Mouse (Mus musculus) liver, embryonic 14.5 days (tissue): ENCODE measurements around the gene Il18bp.

Source experiments
- CTCF ChIP-seq: IDR thresholded peaks from 2 replicates; pipeline ENCODE4 v1.5.1; 2016; ENCODE audit warnings: antibody characterized with exemption, low read depth, control low read depth
- EP300 ChIP-seq: IDR thresholded peaks from 2 replicates; pipeline ENCODE4 v1.6.1; 2016; ENCODE audit warnings: antibody characterized with exemption, low read depth

- TF ChIP-seq EP300 (no peak), CTCF (no peak)
Observed at GRCm38 (mm10) chr7:102065046-102065891, 46.8 kb upstream of the Il18bp start, which contains the start of the genes Rnf121, Xndc1 and Xntrpc.
